Mouse (Mus musculus): ENCODE measurements at regions not wholly inside any gene's neighbourhood (a gene's known extent, or its start where the extent isn't known, plus 50 kb on each side); places are given as distances from the start of the nearest gene placed in this dataset.

DNA sequence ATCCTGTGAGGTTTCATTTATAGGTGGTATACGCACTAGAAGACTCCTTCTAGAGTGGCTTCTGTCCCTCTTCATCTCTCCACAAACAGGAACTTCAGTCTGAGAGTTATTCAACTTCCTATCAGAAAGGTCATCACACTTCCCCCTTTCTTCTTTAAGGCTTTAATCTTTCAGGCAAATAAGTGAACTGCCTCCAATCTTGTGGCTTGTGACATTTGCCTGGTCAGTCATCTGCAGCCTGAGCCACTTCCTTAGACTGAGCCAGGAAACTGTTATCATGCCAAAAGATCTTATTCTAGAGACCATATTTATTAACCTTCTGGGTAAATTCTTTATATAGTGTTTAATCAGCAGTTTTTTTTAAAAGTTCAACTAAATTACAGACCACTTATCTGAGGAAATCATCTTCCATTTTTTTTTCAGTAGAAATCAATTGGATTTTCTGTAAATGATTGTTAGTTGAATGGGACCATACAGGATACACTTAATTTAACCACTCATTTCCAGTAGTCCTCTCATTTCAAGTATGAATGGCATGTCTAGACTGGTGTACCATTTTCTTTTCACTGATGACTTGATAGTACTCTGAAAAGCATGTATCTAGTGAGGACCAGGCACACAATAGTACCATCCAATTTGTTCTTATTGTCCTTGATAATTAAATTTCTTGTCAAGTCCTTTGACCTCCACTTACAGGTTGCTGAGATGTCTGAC lies 234.4 kb downstream of the Rprm start:
- 55% methylated on average over 1 of the region's 1 CpGs for WGBS
- Histone ChIP-seq H3K4me1 (ENCODE audit: control insufficient read depth, insufficient read depth, low read length) (no peaks in the 10 kb centered on the region), H3K4me3 (replicated peaks; ENCODE audit: extremely low read depth, low read depth, low read length) (no peak overlapping the region)
- TF ChIP-seq POLR2A (IDR thresholded peaks at IDR 0.05; ENCODE audit: borderline replicate concordance, extremely low read depth, low read depth, low read length), result no peak
- no peak for TF ChIP-seq CTCF (IDR thresholded peaks at IDR 0.05; ENCODE audit: insufficient read depth, low read length)
- DNase-seq, result no peak

Data from lung, adult 2 months (tissue).